Comparison of ENCODE assay signal across 25 mouse cellular contexts in the genomic region with DNA sequence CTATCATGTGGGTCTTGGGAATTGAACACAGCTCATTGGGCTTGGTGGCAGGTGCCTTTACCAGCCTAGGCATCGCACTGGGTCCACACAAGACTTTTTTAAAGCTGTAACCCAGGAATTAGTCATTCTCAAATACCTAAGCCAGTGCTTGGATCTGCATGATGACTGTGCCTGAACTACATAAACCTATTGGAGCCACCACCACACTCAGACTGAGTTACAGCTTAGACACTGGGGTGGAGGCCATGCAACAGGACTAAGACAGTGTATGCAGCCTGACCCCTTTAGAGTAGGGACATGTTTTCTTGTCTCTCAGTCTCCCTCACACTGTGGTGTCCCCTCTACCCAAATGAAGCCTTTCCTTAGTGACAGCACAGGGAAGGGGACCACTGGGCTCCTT.
"Had no signal": no experiment of that assay in that cellular context is flagged by ENCODE, and none has a peak within 500 bp of the region (broad histone marks: within the 10 kb centered on the region; RNA-seq: fewer than 3 reads in every experiment).

No protein-coding gene starts in this region.

- H3K9me3 ChIP-seq: hindbrain, embryonic 10.5 days; limb, embryonic 10.5 days; limb, embryonic 12.5 days had no signal

- H3K4me1 ChIP-seq: limb, embryonic 12.5 days had no signal

- DNase-seq: gastrocnemius, adult 2 months; gastrocnemius, postnatal 10 days; gastrocnemius, postnatal 25 days; heart, adult 2 months; heart, postnatal 10 days; heart, postnatal 4 days; kidney, adult 18-20 months; kidney, adult 8-10 months; kidney, postnatal 10 days; kidney, postnatal 25 days; kidney, postnatal 4 days; liver had no signal

- H3K4me3 ChIP-seq: gastrocnemius, adult 2 months; heart, adult 2 months; hindbrain, embryonic 10.5 days; hindbrain, embryonic 12.5 days; layer of hippocampus, adult 2 months; left cerebral cortex, adult 2 months; limb, embryonic 10.5 days; limb, embryonic 12.5 days had no signal

- H3K27me3 ChIP-seq: hindbrain, embryonic 12.5 days; limb, embryonic 12.5 days had no signal

- ATAC-seq: hindbrain, embryonic 16.5 days; inflammation-experienced regulatory T-cells, adult 6 months; intestine, embryonic 16.5 days had no signal

- H3K4me2 ChIP-seq: heart, embryonic 11.5 days; hindbrain, embryonic 12.5 days; hindbrain, embryonic 14.5 days; limb, embryonic 12.5 days; liver, embryonic 11.5 days had no signal

- H3K9ac ChIP-seq: hindbrain, embryonic 12.5 days; hindbrain, embryonic 14.5 days; limb, embryonic 12.5 days; liver, embryonic 14.5 days had no signal

- H3K27ac ChIP-seq: gastrocnemius, adult 2 months; heart, adult 2 months; hindbrain, embryonic 10.5 days; hindbrain, embryonic 12.5 days; hindbrain, embryonic 14.5 days; layer of hippocampus, adult 2 months; left cerebral cortex, adult 2 months; limb, embryonic 10.5 days; limb, embryonic 12.5 days; liver, embryonic 14.5 days had no signal
